Mouse (Mus musculus) monocyte, adult 5-6 weeks (primary cell): ENCODE results near the gene Olfr545. TPM values are rescaled to one million over a fixed set of nuclear protein-coding genes. Genes with fewer than 3 reads are reported as not detected.
"Not testable (repeated sequence)": the region's sequence is repeated elsewhere in the genome, so short reads cannot be mapped to it uniquely, and the experiment has no call there.

Source experiments
- ATAC-seq: fragments of 153-309, 156-312 bp; replicated peaks from 2 replicates; pipeline ENCODE4 v1.8.0; 2017; ENCODE audit warnings: mild to moderate bottlenecking; ENCODE audit not compliant: low TSS enrichment, insufficient number of reproducible peaks, severe bottlenecking, poor library complexity, low FRiP score
- total RNA-seq: library from RNA; stranded (forward); fragments of 200-1000, 200-491, 200-594 nt; gene quantifications from 3 replicates; pipeline ENCODE4 v1.2.3, GENCODE M21; 2017

Gene Olfr545
- total RNA-seq = not detected in 3 replicates

DNA sequence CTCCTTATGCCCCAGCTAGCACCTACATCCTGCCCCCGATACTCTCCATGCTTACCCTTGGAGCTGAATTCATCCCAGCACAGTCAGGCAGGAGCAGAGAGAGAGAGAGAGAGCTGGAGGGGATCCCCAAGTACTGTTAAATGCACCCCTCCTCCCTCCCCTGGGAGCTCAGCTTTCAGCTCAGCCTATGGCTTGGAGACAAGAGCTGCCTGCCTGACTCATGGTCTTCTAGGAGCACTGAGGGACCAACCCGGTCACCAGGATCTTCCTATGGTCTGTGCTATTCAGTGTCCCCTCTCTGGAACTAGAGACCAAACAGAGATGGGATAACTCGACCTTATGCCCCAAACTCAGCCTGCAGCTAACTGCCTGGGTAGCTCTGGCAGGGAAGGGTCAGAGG lies at the start of gene Olfr545:
Olfr545 (minus strand) TSS at position 101 of the 400 bp plus-strand sequence.
- no peak for ATAC-seq

- no peak for ATAC-seq
Observed at GRCm38 (mm10) chr7:102541251-102541650, 41.9 kb upstream of the Olfr545 start.

DNA sequence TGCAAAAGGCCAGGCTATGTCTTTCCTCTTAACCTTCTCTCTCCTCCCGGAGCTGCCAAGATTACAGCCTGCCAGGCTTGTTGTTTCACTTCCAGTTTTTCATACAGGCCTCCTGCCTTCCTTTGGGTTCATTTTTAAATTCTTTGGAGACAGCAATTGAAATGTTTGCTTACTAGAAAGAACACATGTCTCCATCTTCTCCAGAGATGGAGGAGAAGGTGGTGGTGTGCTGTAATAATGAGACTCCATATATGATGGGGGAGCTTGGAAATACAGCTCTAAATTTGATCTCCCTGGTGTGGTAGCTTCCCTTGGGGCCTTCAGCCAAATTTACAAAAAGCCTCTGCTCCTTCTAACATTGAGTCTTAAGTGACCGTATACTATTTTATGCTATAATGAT lies 41.2 kb upstream of the Olfr545 start, which contains the start of gene Olfr548-ps1:
Olfr548-ps1 (plus strand) TSS at position 301 of the 400 bp plus-strand sequence.
- no peak for ATAC-seq

GRCm38 (mm10) chr7:102534449-102534848 lies 35.1 kb upstream of the Olfr545 start, which contains the start of gene Olfr547:
Gene Olfr547 (plus strand): TSS chr7:102534749.
- ATAC-seq = no peak

- no peak for ATAC-seq
Observed at GRCm38 (mm10) chr7:102529052-102529451, 29.7 kb upstream of the Olfr545 start.

DNA sequence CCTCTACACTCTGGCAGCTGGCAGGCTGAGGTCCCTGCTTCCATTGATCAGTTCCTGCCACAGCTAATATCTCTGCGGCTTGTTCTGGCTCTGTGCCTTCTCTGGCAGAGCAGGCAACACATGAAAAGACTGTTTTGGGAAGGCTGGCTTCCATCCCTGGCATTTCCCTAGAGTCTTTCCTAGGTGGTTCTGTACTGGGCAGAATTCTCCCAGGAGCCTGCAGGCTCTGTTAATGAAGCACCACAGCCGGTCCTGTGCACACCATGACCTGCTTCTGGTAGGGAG lies 17.6 kb upstream of the Olfr545 start:
- ATAC-seq = no peak

GRCm38 (mm10) chr7:102516261-102517050 lies 17.1 kb upstream of the Olfr545 start:
- no peak for ATAC-seq

DNA sequence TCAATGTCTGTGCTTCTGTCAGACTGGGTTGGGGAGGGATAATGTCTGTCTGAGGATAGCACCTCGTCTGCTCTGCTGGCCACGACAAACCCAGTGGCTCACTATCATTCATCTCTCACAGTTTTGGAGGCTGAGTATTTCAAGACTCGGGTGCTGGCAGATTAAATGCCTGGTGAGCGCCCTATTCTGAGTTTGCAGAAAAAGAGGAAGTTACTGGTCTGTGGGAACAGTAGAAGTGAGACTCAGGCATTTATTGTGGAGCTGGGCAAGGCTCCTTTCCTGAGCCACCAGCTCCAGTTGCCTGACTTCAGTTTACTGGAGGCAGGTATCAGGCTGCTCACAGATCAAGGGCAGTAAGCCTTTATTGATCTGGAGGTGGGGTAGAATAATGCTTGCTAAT lies 14.8 kb upstream of the Olfr545 start:
- no peak for ATAC-seq

DNA sequence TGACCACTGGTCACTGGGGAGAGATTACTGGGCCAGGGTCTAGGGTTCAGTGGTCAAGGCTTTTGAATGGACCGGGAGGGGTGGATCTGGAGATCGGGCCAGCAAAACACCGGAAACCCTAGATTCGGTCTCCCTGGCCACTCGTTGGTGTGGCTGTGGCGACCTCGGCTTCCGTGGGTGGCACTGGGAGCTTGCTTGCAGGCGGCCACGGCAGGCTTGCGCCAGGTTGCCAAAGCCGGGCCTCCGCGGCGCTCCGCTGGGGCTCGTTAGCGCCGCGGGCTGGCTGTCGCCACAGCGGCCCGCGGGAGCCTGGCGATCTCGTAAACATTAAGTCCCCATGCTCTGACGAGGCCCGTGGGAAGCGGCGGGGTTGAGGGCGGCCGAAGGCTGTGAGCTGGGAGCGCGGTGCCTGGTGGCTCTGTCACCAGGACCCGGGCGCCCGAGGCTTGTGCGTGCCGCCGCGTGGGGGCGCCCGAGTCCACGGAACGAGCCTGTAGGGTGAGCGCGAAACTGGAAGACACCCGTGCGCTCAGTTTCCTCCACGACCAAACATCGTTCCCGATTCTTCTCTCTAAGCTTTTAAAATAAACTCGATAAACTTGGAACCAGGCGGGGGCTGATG lies 13.6 kb upstream of the Olfr545 start:
- peak; percentile 60 for ATAC-seq

DNA sequence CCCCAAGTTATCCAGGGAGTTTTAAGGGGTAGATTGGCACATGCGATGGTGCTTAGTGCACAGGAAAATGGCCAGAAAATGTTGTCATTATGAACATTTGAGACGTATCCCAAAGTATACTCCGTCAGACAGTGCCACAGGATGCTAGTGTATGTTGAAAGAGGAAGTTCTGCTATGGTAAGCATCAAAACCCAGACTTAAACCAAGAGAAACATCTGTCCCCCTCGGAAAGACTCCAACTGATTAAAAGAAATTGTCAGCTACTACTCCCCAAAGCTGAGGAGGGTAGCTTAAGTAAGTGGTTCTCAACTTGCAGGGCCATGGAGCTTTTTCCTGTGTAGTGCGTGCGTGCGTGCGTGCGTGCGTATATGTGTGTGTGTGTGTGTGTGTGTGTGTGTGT lies 12.6 kb upstream of the Olfr545 start:
- ATAC-seq = no peak

- no peak for ATAC-seq
Observed at GRCm38 (mm10) chr7:102509726-102510125, 10.4 kb upstream of the Olfr545 start.

- ATAC-seq = no peak
Observed at GRCm38 (mm10) chr7:102508666-102509065, 9.3 kb upstream of the Olfr545 start.

DNA sequence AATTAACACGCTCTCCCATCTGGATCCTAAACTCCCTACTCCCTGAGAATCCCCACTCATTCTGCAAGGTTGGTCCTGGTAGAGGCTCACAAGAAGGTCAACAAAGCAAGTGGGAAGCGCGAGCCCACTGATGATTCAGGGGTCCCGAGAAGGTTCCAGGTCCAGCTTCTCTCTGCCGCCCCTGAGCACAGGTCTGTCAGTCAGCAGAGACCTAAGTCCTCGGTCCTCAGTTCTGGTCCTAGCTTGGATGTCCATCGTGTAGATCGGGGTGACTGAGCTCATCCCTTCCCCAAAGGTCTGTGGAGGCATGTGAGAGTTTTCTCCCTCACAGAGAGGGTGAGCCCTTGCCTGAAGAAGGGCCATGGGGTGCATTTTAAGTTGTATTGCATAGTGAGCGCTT lies 8.7 kb upstream of the Olfr545 start:
- ATAC-seq = no peak

GRCm38 (mm10) chr7:102506848-102507247 lies 7.5 kb upstream of the Olfr545 start:
- 0 out of 2 replicates have a peak, but pooled peaks have one; percentile 49 for ATAC-seq

DNA sequence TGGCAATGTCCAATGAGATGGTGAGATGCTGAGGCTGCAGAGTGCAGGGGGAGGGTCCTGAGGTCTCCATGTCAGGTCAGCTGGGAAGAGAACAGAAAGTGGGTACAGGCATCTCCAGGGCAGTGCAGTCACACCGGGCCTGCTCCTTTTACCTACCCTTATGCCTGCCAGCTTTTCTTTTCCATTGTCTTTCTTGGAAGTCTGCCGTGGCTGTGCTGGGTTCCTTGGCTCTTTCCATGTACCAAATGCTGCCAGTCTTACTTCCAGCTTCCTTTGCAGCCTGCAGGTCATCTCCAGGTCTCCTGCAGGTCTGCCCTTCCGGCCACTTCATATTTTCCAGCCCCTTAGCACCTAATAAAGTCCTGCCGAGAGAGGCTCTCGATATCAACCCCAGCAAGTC lies 2.6 kb upstream of the Olfr545 start:
- ATAC-seq = no peak

GRCm38 (mm10) chr7:102494416-102494815 lies 5.0 kb downstream of the Olfr545 start:
- 0 out of 2 replicates have a peak, but pooled peaks have one; percentile 50 for ATAC-seq

- no peak for ATAC-seq
Observed at GRCm38 (mm10) chr7:102488161-102488560, 11.2 kb downstream of the Olfr545 start, which contains the start of gene Olfr544. Gene Olfr544 (minus strand): TSS chr7:102488313.

DNA sequence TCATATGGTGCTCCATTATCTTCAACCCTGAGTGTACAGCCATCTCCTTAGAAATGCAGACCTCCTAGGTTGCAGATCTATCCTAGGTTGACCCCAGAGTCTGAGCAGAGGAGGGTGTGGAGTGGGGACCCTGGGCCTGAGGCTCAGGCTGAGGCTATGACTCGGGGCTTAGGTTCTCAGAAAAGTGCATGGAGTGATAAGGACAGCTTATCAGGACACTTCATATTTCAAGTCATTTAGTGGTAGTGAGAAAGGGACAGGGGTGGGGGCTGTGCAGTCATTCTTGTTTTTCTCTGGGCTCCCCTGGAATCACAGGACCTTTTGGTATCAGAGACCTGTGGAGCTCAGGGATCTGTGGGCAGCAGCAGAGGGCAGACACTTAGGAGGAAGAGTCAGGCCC lies 13.3 kb downstream of the Olfr545 start:
- ATAC-seq = no peak

DNA sequence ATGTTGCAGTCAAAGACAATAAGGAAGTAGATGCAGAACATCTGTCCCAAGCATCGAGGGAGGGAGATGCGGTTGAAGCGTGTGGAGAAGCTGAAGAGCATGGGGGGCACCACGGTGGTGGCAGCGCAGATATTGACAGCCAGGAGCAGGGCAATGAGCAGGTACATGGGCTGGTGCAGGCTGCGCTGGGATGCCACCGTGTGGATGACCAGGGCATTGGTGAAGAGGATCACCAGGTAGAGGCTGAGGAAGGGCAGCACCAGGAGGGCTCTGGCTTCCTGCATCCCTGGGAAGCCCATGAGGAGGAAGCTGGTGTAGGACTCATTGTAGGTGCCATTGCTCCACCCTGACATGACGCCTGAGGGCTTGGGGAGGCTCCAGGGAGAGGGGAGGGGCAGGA lies 14.6 kb downstream of the Olfr545 start:
- not testable (repeated sequence) for ATAC-seq

DNA sequence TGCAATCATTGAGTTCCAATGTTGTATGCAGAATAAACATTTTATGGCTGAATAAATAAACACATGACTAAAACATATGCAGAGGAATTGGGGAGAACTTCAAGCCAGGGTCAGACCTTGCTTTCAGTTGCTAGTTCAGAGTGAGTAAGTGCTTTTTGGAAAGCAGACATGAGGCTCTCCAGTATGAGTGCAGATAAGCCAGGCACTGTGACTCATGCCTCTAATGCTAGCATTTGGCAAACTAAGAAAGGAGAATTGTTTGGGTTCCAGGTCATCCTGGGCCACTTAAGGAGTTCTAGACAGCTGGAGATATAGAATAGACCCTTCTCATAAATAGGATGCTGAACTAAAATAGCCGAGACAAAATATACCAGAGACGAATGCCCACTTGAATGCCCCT lies 15.7 kb downstream of the Olfr545 start:
- no peak for ATAC-seq
